Mouse (Mus musculus) neutrophil, adult 5-6 weeks (primary cell): ENCODE data around the gene C3. TPM values are rescaled to one million over a fixed set of nuclear protein-coding genes. Genes with fewer than 3 reads are reported as not detected.
A peak's percentile ranks its signal among the peaks of the same experiment; 100 is the strongest.

ENCODE experiments used
- ATAC-seq: fragments of 151-379, 151-347 bp; 2 replicates; pipeline ENCODE4 v1.8.0; 2017; ENCODE audit warnings: mild to moderate bottlenecking, moderate TSS enrichment; ENCODE audit not compliant: insufficient number of reproducible peaks, poor library complexity, low FRiP score, severe bottlenecking; ENCODE audit errors: extremely low read depth
- total RNA-seq: library from RNA; stranded (forward); fragments of 200-1000 nt; gene quantifications from 2 replicates; pipeline ENCODE4 v1.2.3, GENCODE M21; 2017

Gene C3
- total RNA-seq = 164 TPM in 2 replicates

- peak; percentile 50 for ATAC-seq
Observed at GRCm38 (mm10) chr17:57228014-57228413, at the start of gene C3. Gene C3 (minus strand): TSS chr17:57228136.

DNA sequence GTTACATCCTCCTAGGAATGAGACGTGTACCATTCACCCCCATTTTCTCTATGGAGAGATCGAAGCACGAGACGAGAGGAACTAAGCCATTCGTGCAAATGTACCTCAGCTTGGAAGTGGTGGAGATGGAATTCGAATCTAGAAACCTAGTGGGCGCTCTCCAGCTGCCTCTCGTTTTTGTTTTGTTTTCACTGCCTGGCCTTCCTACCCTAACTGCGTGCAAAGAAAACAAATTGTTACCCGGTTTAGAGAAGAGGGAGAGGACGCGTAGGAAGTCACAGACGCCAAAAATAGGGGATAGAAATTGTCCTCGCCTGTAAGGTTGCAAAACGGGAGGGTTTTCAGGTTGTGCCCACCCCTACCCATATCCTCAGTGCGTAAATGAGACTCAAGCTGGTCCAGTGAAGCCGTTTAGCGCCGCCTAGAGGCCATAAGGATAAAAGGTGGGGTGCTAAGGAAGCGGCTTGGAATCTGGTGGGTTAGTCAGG lies 48.7 kb upstream of the C3 start:
- ATAC-seq = peak; percentile 50

DNA sequence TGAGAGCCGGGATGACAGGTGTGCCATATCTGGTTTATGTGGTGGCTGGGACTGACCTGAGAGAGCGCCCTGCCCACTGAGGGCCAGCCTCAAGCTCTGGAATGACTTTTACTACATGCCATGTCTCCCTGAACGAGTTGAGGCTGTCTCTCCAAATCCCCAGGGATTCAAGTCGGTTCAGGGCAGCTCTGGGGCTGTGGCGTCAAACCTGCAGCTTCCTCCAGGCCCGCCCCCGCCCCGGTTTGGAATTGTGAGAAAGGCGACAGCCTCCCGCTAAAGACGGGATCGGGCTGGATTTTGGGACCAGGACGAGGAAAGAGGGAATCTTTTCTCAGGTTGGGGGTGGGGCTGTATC lies 48.0 kb upstream of the C3 start:
- ATAC-seq = no peak

DNA sequence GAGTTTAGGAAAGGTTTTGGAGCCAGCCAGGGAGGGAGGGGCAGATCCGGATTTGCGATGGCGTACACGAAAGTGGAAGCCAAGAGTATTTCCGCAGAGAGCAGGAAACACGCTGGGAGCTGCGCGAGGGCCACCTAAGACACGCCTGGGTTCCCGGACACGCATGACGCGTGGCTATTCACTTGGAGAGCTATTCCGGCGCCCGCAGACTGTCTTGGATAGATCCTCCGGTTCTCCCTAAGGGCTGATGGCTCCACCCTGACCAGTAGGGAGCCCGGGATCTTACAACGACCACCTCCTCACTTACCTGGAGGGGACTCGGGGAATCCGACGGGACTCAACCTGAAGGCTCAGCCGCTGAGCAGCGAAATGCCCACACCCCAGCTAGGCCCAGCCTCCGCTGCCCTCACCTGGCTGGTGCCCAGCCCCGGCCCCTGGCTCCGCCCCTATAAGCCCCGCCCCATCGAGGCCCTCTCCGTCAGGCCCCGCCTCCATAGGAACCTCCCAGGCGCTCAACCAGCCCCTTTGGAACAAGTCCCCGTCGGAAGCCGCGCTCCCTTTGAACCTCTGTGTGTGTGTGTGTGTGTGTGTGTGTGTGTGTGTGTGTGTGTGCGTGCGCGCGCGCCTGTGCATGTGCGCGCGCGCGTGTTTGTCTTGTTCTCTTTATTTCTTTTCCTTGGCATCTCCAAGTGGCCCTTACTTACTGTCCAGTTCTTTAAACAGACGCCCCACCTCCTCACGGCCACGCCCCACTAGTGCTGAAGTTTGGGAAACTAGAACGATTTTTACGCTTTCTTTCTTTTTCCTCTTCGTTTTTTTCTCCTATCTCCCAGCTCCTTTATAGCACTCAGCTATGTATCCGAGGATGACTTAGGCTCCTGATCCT lies 47.4 kb upstream of the C3 start:
- ATAC-seq = peak; percentile 45

- no peak for ATAC-seq
Observed at GRCm38 (mm10) chr17:57274686-57275085, 46.8 kb upstream of the C3 start.

DNA sequence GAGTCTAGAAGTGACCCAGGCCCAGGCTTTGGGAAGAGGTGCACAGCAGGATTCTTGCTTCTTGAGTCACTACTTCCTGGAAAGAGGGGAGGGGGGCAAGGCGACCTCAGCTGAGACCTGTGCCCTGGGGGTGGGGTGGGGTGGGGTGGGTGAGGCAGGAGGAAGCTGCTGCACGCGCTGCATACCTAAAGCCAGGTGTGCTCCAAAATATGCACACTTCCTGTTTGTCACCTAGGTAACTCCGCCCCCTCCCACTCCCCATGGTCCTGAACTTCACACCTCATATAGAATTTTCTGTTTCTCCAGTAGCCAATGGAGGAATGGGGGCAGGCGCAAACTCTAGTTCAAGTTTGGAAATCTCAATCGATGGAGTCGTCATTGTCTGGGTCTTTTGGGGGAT lies 45.9 kb upstream of the C3 start:
- no peak for ATAC-seq

DNA sequence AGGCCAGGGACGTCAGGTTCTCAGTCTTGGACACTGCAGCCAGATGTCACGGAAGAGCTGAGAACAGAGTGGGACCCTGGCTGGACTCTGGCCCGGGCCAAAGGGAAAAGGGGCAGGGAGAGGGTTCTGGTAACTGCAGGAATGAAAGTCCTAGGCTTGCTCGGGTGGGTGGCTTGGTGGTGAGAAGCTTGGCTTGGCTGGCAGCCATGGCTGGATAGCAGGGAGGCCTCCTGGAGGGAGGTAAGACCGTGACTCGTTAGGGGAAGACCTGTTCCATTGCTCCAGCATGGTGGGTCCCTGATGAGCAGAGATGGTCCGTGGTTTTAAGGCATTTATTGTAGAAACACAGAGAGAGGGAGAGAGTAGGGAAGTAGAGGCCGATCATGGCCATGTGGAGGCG lies 43.4 kb upstream of the C3 start:
- ATAC-seq = no peak

DNA sequence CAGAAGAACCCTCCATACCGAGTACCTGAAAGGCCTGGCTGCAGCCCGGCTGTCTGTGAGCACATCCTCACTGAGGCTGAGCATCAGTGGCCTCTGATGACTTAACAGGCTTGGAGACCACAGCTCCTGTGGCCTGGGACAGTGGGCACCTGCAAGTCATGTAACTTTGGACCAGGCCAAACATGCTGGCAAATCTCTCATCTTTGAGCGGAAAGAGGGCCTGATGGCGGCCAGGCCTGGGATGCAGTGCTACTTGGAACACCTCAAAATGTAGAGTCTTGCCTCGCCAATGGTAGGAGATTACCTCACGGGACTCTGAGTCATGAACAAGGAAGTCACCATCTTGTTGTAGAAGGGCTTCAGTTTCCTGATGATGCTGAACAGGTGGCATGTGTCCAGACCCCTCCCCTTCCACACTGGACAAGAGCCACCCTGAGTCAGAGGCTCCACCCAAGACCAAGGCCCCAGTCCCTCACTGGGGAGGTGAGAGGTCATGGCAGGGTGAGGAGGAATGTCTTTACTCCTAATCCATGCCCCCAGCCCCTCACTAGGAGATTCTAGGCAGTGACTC lies 39.7 kb upstream of the C3 start:
- ATAC-seq = no peak

DNA sequence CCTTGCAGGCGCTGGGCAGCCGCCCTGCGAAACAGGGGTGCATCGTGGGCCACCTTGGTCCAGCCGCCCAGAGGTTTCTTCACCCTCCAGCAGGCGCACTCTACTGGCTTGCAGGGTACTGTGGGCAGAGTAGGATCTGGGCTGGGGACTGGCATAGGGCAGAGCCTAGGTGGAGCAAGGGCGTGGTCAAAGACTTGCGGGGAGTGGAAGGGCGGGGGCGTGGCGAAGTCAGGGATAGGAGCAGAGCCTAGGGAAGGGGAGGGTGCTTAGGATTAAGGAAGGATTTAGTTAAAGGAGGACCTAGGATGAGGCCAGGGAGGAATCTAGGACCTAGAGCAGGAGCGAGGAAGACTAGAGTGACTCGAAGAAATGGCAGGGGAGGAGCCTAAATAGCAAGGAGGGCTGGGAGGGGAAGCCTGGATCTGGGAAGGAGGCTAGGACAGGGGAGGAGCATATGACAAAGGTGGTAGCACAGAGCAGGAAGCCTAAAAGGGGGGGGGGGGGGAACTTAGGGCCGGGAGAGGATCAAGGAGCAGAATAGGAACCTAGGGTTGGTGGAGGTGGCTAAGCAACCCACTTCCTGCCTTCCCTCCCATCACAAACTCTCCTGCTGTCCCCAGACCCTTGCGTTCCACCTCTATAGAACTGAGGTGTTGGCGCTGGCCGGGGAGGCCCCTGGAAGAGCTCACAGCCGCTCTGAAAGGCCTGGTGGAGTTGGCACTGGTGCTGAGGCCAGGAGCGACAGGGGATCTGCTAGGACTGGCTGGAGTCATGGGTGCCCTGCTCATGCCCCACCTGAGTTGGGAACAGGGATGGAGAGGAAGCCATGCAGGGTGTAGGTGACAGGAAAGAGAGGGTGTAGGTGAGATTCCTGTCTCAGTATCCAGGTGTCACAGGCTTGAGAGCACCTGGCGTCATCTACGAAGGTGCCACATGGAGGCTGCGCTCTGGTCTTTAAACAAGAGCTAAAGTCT lies 37.3 kb upstream of the C3 start:
- no peak for ATAC-seq

- no peak for ATAC-seq
Observed at GRCm38 (mm10) chr17:57264164-57264563, 36.2 kb upstream of the C3 start.

- no peak for ATAC-seq
Observed at GRCm38 (mm10) chr17:57262901-57263550, 35.1 kb upstream of the C3 start.

- no peak for ATAC-seq
Observed at GRCm38 (mm10) chr17:57261796-57262195, 33.9 kb upstream of the C3 start.

GRCm38 (mm10) chr17:57261286-57261685 lies 33.4 kb upstream of the C3 start:
- no peak for ATAC-seq

DNA sequence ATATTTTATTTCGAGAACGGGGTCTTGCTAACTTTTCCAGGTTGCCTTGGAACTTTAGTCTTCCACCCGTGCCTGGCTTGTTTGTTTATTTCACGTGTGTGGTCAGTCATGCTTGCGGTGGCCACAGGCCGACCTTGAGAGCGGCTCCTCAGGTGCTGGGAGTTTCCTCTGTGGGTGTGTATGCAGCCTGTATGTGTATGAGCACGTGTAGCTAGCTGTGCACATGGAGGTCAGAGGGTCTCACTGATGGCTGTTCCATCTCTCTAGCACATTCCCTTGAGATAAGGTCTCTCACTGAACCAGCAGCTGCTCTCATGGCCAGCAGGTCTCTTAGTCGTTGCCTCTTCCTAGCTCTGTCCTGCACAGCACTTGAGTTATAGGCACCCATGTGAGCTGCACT lies 32.4 kb upstream of the C3 start:
- ATAC-seq = no peak

DNA sequence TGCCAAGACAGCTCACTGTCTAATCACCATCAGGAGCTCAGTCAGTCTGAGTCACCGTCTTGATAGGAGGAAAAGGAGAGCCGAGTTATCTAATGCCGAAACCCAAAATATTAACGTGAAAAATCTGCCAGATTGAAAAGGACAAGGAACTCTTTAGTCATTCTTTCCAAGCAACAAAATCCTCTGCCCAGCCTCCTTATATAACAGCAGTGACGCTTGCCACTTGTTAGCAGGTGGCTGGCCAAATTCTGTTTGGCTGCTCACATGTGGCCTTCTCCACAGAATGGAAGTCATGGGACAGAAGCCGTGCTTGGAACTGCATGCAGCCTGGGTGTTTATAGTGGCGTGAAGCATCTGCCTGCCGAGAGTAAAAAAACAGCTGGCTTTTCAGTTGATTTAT lies 31.8 kb upstream of the C3 start:
- ATAC-seq = no peak

DNA sequence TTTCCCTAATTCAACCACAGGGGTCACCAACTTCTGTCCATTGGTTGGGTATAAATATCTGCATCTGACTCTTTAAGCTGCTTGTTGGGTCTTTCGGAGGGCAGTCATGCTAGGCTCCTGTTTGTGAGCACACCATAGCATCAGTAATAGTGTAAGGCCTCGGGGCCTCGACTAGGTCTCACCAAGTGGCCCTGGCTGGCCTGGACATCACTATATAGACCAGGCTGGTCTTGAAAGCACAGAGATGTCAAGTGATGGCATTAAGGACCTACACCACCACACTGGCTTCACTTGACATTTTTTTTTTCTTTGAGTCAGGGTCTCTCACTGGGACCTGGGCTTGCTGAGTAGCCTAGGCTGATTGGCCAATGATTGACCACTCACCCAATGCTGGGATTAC lies 30.3 kb upstream of the C3 start:
- no peak for ATAC-seq

DNA sequence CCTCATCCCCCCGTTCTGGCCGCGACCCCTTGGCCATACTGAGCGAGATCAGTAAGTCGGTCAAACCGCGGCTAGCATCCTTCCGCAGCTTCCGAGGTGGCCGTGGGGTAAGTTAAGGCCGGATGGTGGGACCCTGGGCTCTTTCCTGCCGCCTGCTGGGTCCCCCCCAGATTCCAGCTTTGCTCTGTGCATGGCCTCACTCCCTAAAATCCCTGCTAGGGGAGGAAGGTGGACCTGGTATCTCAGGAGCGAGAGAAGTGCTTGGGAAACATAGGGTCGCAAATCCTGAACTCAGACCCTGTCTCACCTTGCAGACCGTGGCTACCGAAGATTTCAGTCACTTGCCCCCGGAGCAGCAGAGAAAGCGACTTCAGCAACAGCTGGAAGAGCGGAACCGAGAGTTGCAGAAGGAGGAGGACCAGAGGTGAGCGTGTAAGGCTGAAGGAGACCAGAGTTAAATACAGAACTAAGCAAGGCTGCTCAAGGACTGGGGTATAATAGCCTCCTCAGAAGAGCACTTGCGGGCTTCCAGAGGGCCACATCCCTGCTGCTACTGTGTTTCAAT lies 29.1 kb upstream of the C3 start:
- ATAC-seq = no peak

GRCm38 (mm10) chr17:57255354-57255753 lies 27.4 kb upstream of the C3 start:
- no peak for ATAC-seq

DNA sequence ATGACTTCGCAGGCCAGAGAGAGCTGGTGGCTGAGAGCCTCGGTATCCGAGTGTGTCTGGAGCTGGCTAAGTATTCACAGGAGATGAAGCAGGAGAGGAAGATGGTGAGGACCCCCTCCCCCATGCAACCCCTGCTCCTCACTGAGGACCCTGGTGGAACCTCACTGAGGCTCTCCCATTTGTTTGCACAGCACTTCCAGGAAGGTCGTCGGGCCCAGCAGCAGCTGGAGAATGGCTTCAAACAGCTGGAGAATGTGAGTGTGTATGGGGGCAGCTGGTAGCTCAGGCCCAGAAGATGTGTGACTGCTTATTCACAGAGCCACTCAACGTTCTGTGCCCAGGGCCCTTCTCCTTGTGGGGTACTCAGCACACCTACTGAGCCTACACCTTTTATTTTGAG lies 25.4 kb upstream of the C3 start:
- no peak for ATAC-seq
